Mouse (Mus musculus): ENCODE data around the gene Zc3h12b.
"Not testable (repeated sequence)": the region's sequence is repeated elsewhere in the genome, so short reads cannot be mapped to it uniquely, and the experiment has no call there.

Zc3h12b gene

GRCm38 (mm10) chrX:95711227-95712111 lies at the start of gene Zc3h12b:
Zc3h12b (plus strand) TSS chrX:95711678.
- in situ Hi-C loops (cut with MboI, MseI) = no loop called here

GRCm38 (mm10) chrX:95682206-95682605 lies 29.3 kb upstream of the Zc3h12b start:
- in situ Hi-C loops (cut with MboI, MseI) = no loop called here

- in situ Hi-C loops (cut with MboI, MseI) = no loop called here
Observed at GRCm38 (mm10) chrX:95687119-95687518, 24.4 kb upstream of the Zc3h12b start.

GRCm38 (mm10) chrX:95738253-95738652 lies 26.8 kb downstream of the Zc3h12b start:
- in situ Hi-C loops (cut with MboI, MseI) = no loop called here

- in situ Hi-C loops (cut with MboI, MseI) = no loop called here
Observed at GRCm38 (mm10) chrX:95795881-95796280, 84.4 kb downstream of the Zc3h12b start.

GRCm38 (mm10) chrX:95801790-95802189 lies 90.3 kb downstream of the Zc3h12b start:
- in situ Hi-C loops (cut with MboI, MseI) = no loop called here

GRCm38 (mm10) chrX:95852806-95853205 lies 141.3 kb downstream of the Zc3h12b start:
- in situ Hi-C loops (cut with MboI, MseI) = no loop called here

GRCm38 (mm10) chrX:95881111-95881510 lies 169.6 kb downstream of the Zc3h12b start:
- in situ Hi-C loops (cut with MboI, MseI) = no loop called here

- in situ Hi-C loops (cut with MboI, MseI) = no loop called here
Observed at GRCm38 (mm10) chrX:95902716-95903115, 191.2 kb downstream of the Zc3h12b start.

GRCm38 (mm10) chrX:95935481-95935880 lies 224.0 kb downstream of the Zc3h12b start:
- in situ Hi-C loops (cut with MboI, MseI) = no loop called here

GRCm38 (mm10) chrX:95945496-95945895 lies 234.0 kb downstream of the Zc3h12b start:
- in situ Hi-C loops (cut with MboI, MseI) = no loop called here

GRCm38 (mm10) chrX:95948135-95948534 lies 236.7 kb downstream of the Zc3h12b start:
- in situ Hi-C loops (cut with MboI, MseI) = no loop called here

GRCm38 (mm10) chrX:95950776-95951175 lies 239.3 kb downstream of the Zc3h12b start:
- in situ Hi-C loops (cut with MboI, MseI) = no loop called here

GRCm38 (mm10) chrX:95956497-95957293 lies 245.2 kb downstream of the Zc3h12b start, which contains the start of gene Las1l:
Las1l (minus strand) TSS chrX:95956962.
- in situ Hi-C loops (cut with MboI, MseI) = no loop called here

GRCm38 (mm10) chrX:95957461-95957860 lies 246.0 kb downstream of the Zc3h12b start:
- in situ Hi-C loops (cut with MboI, MseI) = not testable (repeated sequence)

- in situ Hi-C loops (cut with MboI, MseI) = no loop called here
Observed at GRCm38 (mm10) chrX:95963366-95963765, 251.9 kb downstream of the Zc3h12b start.

- in situ Hi-C loops (cut with MboI, MseI) = no loop called here
Observed at GRCm38 (mm10) chrX:95965036-95965435, 253.6 kb downstream of the Zc3h12b start.

GRCm38 (mm10) chrX:95967847-95968593 lies 256.5 kb downstream of the Zc3h12b start:
- in situ Hi-C loops (cut with MboI, MseI) = no loop called here

- in situ Hi-C loops (cut with MboI, MseI) = no loop called here
Observed at GRCm38 (mm10) chrX:95968594-95968965, 257.1 kb downstream of the Zc3h12b start.

- in situ Hi-C loops (cut with MboI, MseI) = no loop called here
Observed at GRCm38 (mm10) chrX:95969116-95969515, 257.6 kb downstream of the Zc3h12b start.

GRCm38 (mm10) chrX:95969936-95970335 lies 258.5 kb downstream of the Zc3h12b start:
- in situ Hi-C loops (cut with MboI, MseI) = no loop called here
